Mouse (Mus musculus): ENCODE results near the gene Cab39.

- TF ChIP-seq CTCF (IDR thresholded peaks at IDR 0.05; ENCODE audit: insufficient read depth, low read depth, low read length): no peak
- no peak for TF ChIP-seq POLR2A (IDR thresholded peaks at IDR 0.05; ENCODE audit: insufficient read depth, low read depth, low read length)
These were observed 28.9 kb upstream of the Cab39 start for GRCm38 (mm10) chr1:85764291-85764690.

All from olfactory bulb, adult 2 months (tissue).